Mouse (Mus musculus): ENCODE measurements around the gene 4930469K13Rik.

DNA sequence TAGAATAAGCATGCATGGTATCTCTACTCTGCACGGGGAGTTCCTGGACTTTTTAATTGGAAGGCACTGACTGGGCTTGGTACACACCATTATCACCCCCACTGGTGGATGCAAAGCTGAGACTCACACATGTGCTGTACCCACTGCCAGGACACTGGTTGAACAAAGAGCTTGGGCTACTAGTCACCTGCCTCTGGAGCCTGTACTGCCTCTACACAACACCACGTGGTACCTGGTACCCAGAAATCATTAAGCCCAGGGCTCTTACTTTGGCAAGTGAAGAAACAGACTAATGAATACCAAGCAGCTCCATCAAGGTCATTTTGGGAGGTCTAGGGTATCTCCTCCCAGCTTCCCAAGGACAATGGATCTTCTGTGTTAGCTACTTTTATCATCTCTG lies 15.4 kb upstream of the 4930469K13Rik start:
- TF ChIP-seq CTCF (IDR thresholded peaks at IDR 0.05): no peak
- TF ChIP-seq EP300 (IDR thresholded peaks at IDR 0.05): no peak
